Mouse (Mus musculus): ENCODE results near the gene Mfn1. TPM values are rescaled to one million over a fixed set of nuclear protein-coding genes. Genes with fewer than 3 reads are reported as not detected.

The Mfn1 gene
- polyA plus RNA-seq (2014; fragmentation: Nextera tagmentation; extraction: Ambion mirVana): 25.0 and 27.5 TPM in 2 replicates

- peak; percentile 100 for ATAC-seq
- Histone ChIP-seq H3K9me3 (replicated peaks; ENCODE audit: control insufficient read depth, low read length) (no peaks in the 10 kb centered on the region), H3K27ac (ENCODE audit: low read depth, low read length) (no peak within 1 kb of the TSS)
Measured at GRCm38 (mm10) chr3:32529303-32529898, at the start of gene Mfn1. TSS of gene Mfn1 (plus strand) at chr3:32529465.

DNA sequence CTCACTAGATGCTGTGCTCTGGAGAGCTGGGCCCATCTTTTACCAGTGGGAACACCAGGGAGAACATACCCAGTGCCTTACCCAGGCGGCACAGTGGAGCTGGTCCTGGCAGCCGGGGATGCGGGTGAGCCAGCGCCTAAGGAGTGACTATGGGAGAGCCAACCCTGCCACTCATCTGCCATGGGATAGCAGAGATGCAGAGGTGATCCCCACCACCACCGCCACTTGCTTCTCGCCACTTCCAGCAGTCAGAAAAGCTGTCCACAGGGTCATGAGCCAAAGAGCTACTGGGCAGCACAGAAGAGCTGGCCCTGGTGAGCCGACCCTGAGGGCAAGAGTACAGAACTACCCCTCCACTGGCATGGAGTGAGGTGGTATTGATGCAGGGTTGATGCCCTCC, 49.3 kb upstream of the Mfn1 start:
- no peak for ATAC-seq
- Histone ChIP-seq H3K9me3 (replicated peaks; ENCODE audit: control insufficient read depth, low read length) (no peaks in the 10 kb centered on the region), H3K9ac (ENCODE audit: low read length) (no peak overlapping the region), H3K4me1 (ENCODE audit: control insufficient read depth, insufficient read depth, low read length) (no peaks in the 10 kb centered on the region), H3K4me2 (ENCODE audit: low read length) (no peak overlapping the region), H3K27me3 (replicated peaks; ENCODE audit: control insufficient read depth, insufficient read depth, low read length) (no peaks in the 10 kb centered on the region), H3K4me3 (ENCODE audit: low read depth, low read length) (no peak overlapping the region), H3K27ac (ENCODE audit: low read depth, low read length) (no peak overlapping the region), H3K36me3 (ENCODE audit: control insufficient read depth, insufficient read depth, low read length) (no peaks in the 10 kb centered on the region)
- DNase-seq (ENCODE audit: low spot score): no peak
- WGBS: 94% methylated on average over 7 of the region's 7 CpGs

More at GRCm38 (mm10) chr3:32529303-32529898, at the start of gene Mfn1:
- H3K27me3 ChIP-seq (replicated peaks; ENCODE audit: control insufficient read depth, insufficient read depth, low read length): no peaks in the 10 kb centered on the region
- peaks cover 13% of the 10 kb centered on the region for H3K36me3 ChIP-seq (ENCODE audit: control insufficient read depth, insufficient read depth, low read length)
- DNase-seq (ENCODE audit: low spot score): peak; percentile 97
- peak within 1 kb of the TSS; percentile 84 for H3K4me3 ChIP-seq (ENCODE audit: low read depth, low read length)
- peak within 1 kb of the TSS; percentile 61 for H3K4me2 ChIP-seq (ENCODE audit: low read length)
- peaks cover 5% of the 10 kb centered on the region; the same call in 1 of the 2 replicates for H3K4me1 ChIP-seq (ENCODE audit: control insufficient read depth, insufficient read depth, low read length)
- peak within 1 kb of the TSS; percentile 85 for H3K9ac ChIP-seq (ENCODE audit: low read length)
- under 1% methylated on average over 33 of the region's 47 CpGs for WGBS

GRCm38 (mm10) chr3:32483035-32483434, 46.2 kb upstream of the Mfn1 start:
- Histone ChIP-seq H3K4me3 (ENCODE audit: low read depth, low read length) (no peak overlapping the region), H3K27me3 (replicated peaks; ENCODE audit: control insufficient read depth, insufficient read depth, low read length) (no peaks in the 10 kb centered on the region), H3K4me1 (ENCODE audit: control insufficient read depth, insufficient read depth, low read length) (no peaks in the 10 kb centered on the region), H3K9me3 (replicated peaks; ENCODE audit: control insufficient read depth, low read length) (no peaks in the 10 kb centered on the region), H3K36me3 (ENCODE audit: control insufficient read depth, insufficient read depth, low read length) (no peaks in the 10 kb centered on the region), H3K9ac (ENCODE audit: low read length) (no peak overlapping the region), H3K4me2 (ENCODE audit: low read length) (no peak overlapping the region), H3K27ac (ENCODE audit: low read depth, low read length) (no peak overlapping the region)
- ATAC-seq: no peak
- 84% methylated on average over 3 of the region's 3 CpGs for WGBS
- DNase-seq (ENCODE audit: low spot score): no peak

DNA sequence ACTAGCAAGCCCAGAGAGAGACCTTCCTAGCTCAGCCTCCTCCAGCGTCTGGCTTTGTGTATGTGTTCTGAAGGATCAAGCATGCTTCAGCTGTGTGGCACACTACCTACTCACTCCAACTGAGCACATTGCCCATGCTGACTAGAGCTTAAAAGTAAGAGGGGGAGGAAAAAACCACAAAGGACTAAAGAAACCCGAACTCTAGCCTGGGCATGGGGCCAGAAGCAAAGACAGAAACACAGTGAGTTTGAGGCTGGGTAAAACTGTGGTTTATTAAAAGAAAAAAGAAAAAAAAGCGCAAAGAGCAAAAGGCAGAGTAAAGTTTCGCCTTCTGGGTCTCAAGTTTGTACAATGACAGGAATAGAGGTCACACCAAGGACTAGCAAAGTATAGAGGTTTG, 42.7 kb upstream of the Mfn1 start:
- Histone ChIP-seq H3K4me1 (ENCODE audit: control insufficient read depth, insufficient read depth, low read length) (no peaks in the 10 kb centered on the region), H3K9ac (ENCODE audit: low read length) (no peak overlapping the region), H3K4me3 (ENCODE audit: low read depth, low read length) (no peak overlapping the region), H3K36me3 (ENCODE audit: control insufficient read depth, insufficient read depth, low read length) (no peaks in the 10 kb centered on the region), H3K9me3 (replicated peaks; ENCODE audit: control insufficient read depth, low read length) (no peaks in the 10 kb centered on the region), H3K27ac (ENCODE audit: low read depth, low read length) (no peak overlapping the region), H3K4me2 (ENCODE audit: low read length) (no peak overlapping the region), H3K27me3 (replicated peaks; ENCODE audit: control insufficient read depth, insufficient read depth, low read length) (no peaks in the 10 kb centered on the region)
- WGBS: 75% methylated on average over 4 of the region's 4 CpGs
- DNase-seq (ENCODE audit: low spot score) (no peak), ATAC-seq (no peak)

GRCm38 (mm10) chr3:32488172-32488571, 41.1 kb upstream of the Mfn1 start:
- H3K27ac ChIP-seq (ENCODE audit: low read depth, low read length): no peak overlapping the region
- no peaks in the 10 kb centered on the region for H3K4me1 ChIP-seq (ENCODE audit: control insufficient read depth, insufficient read depth, low read length)
- H3K36me3 ChIP-seq (ENCODE audit: control insufficient read depth, insufficient read depth, low read length): no peaks in the 10 kb centered on the region
- no peaks in the 10 kb centered on the region for H3K27me3 ChIP-seq (replicated peaks; ENCODE audit: control insufficient read depth, insufficient read depth, low read length)
- no peaks in the 10 kb centered on the region for H3K9me3 ChIP-seq (replicated peaks; ENCODE audit: control insufficient read depth, low read length)
- WGBS: 86% methylated on average over 6 of the region's 6 CpGs
- ATAC-seq (no peak), DNase-seq (ENCODE audit: low spot score) (no peak)
- H3K4me2 ChIP-seq (ENCODE audit: low read length): no peak overlapping the region
- H3K9ac ChIP-seq (ENCODE audit: low read length): no peak overlapping the region
- no peak overlapping the region for H3K4me3 ChIP-seq (ENCODE audit: low read depth, low read length)

GRCm38 (mm10) chr3:32490076-32490927, 39.0 kb upstream of the Mfn1 start:
- H3K9ac ChIP-seq (ENCODE audit: low read length): no peak overlapping the region
- H3K36me3 ChIP-seq (ENCODE audit: control insufficient read depth, insufficient read depth, low read length): no peaks in the 10 kb centered on the region
- no peaks in the 10 kb centered on the region for H3K4me1 ChIP-seq (ENCODE audit: control insufficient read depth, insufficient read depth, low read length)
- no peaks in the 10 kb centered on the region for H3K9me3 ChIP-seq (replicated peaks; ENCODE audit: control insufficient read depth, low read length)
- DNase-seq (ENCODE audit: low spot score) (no peak), ATAC-seq (no peak)
- H3K27ac ChIP-seq (ENCODE audit: low read depth, low read length): no peak overlapping the region
- 84% methylated on average over 15 of the region's 15 CpGs for WGBS
- no peaks in the 10 kb centered on the region for H3K27me3 ChIP-seq (replicated peaks; ENCODE audit: control insufficient read depth, insufficient read depth, low read length)
- H3K4me2 ChIP-seq (ENCODE audit: low read length): no peak overlapping the region
- H3K4me3 ChIP-seq (ENCODE audit: low read depth, low read length): no peak overlapping the region

- Histone ChIP-seq H3K36me3 (ENCODE audit: control insufficient read depth, insufficient read depth, low read length) (no peaks in the 10 kb centered on the region), H3K4me1 (ENCODE audit: control insufficient read depth, insufficient read depth, low read length) (no peaks in the 10 kb centered on the region), H3K4me3 (ENCODE audit: low read depth, low read length) (no peak overlapping the region), H3K27ac (ENCODE audit: low read depth, low read length) (no peak overlapping the region), H3K9ac (ENCODE audit: low read length) (no peak overlapping the region), H3K9me3 (replicated peaks; ENCODE audit: control insufficient read depth, low read length) (no peaks in the 10 kb centered on the region), H3K27me3 (replicated peaks; ENCODE audit: control insufficient read depth, insufficient read depth, low read length) (no peaks in the 10 kb centered on the region), H3K4me2 (ENCODE audit: low read length) (no peak overlapping the region)
- DNase-seq (ENCODE audit: low spot score) (no peak), ATAC-seq (no peak)
Measured at GRCm38 (mm10) chr3:32490928-32491315, 38.3 kb upstream of the Mfn1 start.

- ATAC-seq: no peak
- Histone ChIP-seq H3K4me3 (ENCODE audit: low read depth, low read length) (no peak within 1 kb of the TSS), H3K36me3 (ENCODE audit: control insufficient read depth, insufficient read depth, low read length) (no peaks in the 10 kb centered on the region), H3K9ac (ENCODE audit: low read length) (no peak within 1 kb of the TSS), H3K27me3 (replicated peaks; ENCODE audit: control insufficient read depth, insufficient read depth, low read length) (no peaks in the 10 kb centered on the region), H3K9me3 (replicated peaks; ENCODE audit: control insufficient read depth, low read length) (no peaks in the 10 kb centered on the region), H3K4me1 (ENCODE audit: control insufficient read depth, insufficient read depth, low read length) (no peaks in the 10 kb centered on the region), H3K4me2 (ENCODE audit: low read length) (no peak within 1 kb of the TSS), H3K27ac (ENCODE audit: low read depth, low read length) (no peak within 1 kb of the TSS)
- DNase-seq (ENCODE audit: low spot score): no peak
- 86% methylated on average over 11 of the region's 11 CpGs for WGBS
Measured at GRCm38 (mm10) chr3:32492097-32493090, 36.9 kb upstream of the Mfn1 start, which contains the start of gene Kcnmb3. TSS of gene Kcnmb3 (minus strand) at chr3:32492231.

Data from forebrain, embryonic 14.5 days (tissue).